Mouse (Mus musculus) ES-E14 (cell line): ENCODE results near the gene Castor2.

Source experiments
- CHD2 ChIP-seq: IDR thresholded peaks from 2 replicates; pipeline ENCODE4 v1.6.1; 2014; ENCODE audit warnings: mild to moderate bottlenecking, low read depth, low read length, inconsistent platforms
- HCFC1 ChIP-seq: IDR thresholded peaks from 2 replicates; pipeline ENCODE4 v1.6.1; 2012; ENCODE audit warnings: low read length, inconsistent platforms, borderline replicate concordance; ENCODE audit not compliant: insufficient read depth
- MAFK ChIP-seq: IDR thresholded peaks from 2 replicates; pipeline ENCODE4 v1.6.1; 2014; ENCODE audit warnings: mild to moderate bottlenecking, low read depth, low read length, inconsistent platforms; ENCODE audit not compliant: insufficient read depth
- ZC3H11A ChIP-seq: IDR thresholded peaks from 2 replicates; pipeline ENCODE4 v1.6.1; 2012; ENCODE audit warnings: low read depth, mild to moderate bottlenecking, inconsistent platforms, low read length, borderline replicate concordance
- ZNF384 ChIP-seq: IDR thresholded peaks from 2 replicates; pipeline ENCODE4 v1.6.1; 2012; ENCODE audit warnings: low read depth, low read length, inconsistent platforms

GRCm38 (mm10) chr5:134155916-134156466 lies 56.5 kb downstream of the Castor2 start:
- no peak for TF ChIP-seq ZC3H11A
- TF ChIP-seq ZNF384, result peak; percentile 70
- TF ChIP-seq HCFC1, result no peak
- no peak for TF ChIP-seq MAFK
- no peak for TF ChIP-seq CHD2
